Mouse (Mus musculus): ENCODE results near the gene Gm5617.
A peak's percentile ranks its signal among the peaks of the same experiment; 100 is the strongest.
"Not testable (repeated sequence)": the region's sequence is repeated elsewhere in the genome, so short reads cannot be mapped to it uniquely, and the experiment has no call there.

Gene Gm5617

GRCm38 (mm10) chr9:48503001-48503400, 7.8 kb downstream of the Gm5617 start:
- DNase-seq = no peak

GRCm38 (mm10) chr9:48504741-48505365, 9.6 kb downstream of the Gm5617 start:
- DNase-seq = no peak

- no peak for DNase-seq
These were observed 14.9 kb downstream of the Gm5617 start for GRCm38 (mm10) chr9:48510134-48510533.

- no peak for DNase-seq
These were observed 20.1 kb downstream of the Gm5617 start for GRCm38 (mm10) chr9:48515332-48515731.

GRCm38 (mm10) chr9:48516615-48517371, 21.6 kb downstream of the Gm5617 start:
- no peak for DNase-seq

GRCm38 (mm10) chr9:48517372-48518130, 22.3 kb downstream of the Gm5617 start:
- no peak for DNase-seq

GRCm38 (mm10) chr9:48520405-48520804, 25.2 kb downstream of the Gm5617 start:
- peak; percentile 17 for DNase-seq

- no peak for DNase-seq
These were observed 30.3 kb downstream of the Gm5617 start for GRCm38 (mm10) chr9:48525566-48525965.

- DNase-seq = no peak
These were observed 31.3 kb downstream of the Gm5617 start for GRCm38 (mm10) chr9:48526520-48526919.

- no peak for DNase-seq
These were observed 36.1 kb downstream of the Gm5617 start for GRCm38 (mm10) chr9:48531294-48531693.

- no peak for DNase-seq
These were observed 37.0 kb downstream of the Gm5617 start for GRCm38 (mm10) chr9:48532203-48532602.

GRCm38 (mm10) chr9:48532730-48533129, 37.5 kb downstream of the Gm5617 start:
- DNase-seq = no peak

- DNase-seq = no peak
These were observed 41.2 kb downstream of the Gm5617 start for GRCm38 (mm10) chr9:48536414-48536813.

GRCm38 (mm10) chr9:48537616-48538015, 42.4 kb downstream of the Gm5617 start:
- DNase-seq = not testable (repeated sequence)

GRCm38 (mm10) chr9:48538044-48538645, 42.9 kb downstream of the Gm5617 start:
- no peak for DNase-seq

GRCm38 (mm10) chr9:48538688-48539087, 43.4 kb downstream of the Gm5617 start:
- DNase-seq = no peak

All from kidney, adult 9 months (tissue).